Mouse (Mus musculus): ENCODE results near the gene Mn1. TPM values are rescaled to one million over a fixed set of nuclear protein-coding genes. Genes with fewer than 3 reads are reported as not detected.

Mn1 gene
- total and polyA plus RNA-seq, 3 experiments, result 5.5 to 23.9 (median 18.7) TPM

DNA sequence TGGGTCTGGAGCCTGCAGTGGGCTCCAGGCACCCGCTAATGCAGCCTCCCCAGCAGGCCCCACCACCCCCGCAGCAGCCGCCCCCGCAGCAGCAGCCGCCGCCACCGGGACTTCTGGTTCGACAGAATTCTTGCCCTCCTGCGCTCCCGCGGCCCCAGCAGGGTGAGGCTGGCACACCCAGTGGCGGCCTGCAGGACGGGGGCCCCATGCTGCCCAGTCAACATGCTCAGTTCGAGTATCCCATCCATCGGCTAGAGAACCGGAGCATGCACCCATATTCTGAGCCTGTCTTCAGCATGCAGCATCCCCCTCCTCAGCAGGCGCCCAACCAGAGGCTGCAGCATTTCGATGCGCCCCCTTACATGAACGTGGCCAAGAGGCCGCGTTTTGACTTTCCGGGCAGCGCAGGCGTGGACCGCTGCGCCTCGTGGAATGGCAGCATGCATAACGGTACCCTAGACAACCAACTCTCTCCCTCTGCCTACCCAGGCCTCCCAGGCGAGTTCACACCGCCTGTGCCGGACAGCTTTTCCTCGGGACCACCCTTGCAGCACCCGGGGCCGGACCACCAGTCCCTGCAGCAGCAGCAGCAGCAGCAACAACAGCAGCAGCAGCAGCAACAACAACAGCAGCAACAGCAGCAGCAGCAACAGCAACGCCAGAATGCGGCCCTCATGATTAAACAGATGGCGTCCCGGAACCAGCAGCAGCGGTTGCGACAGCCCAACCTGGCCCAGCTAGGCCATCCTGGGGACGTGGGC lies 2.1 kb downstream of the Mn1 start:
- no peak for DNase-seq
- intact Hi-C loops (cut with DNase I), result loop anchor here (5.0 to 10.0 kb wide), 2 partner anchors 383 to 476 kb away; no protein-coding TSS in a partner anchor
- Histone ChIP-seq H3K9ac (ENCODE audit: low read depth, low read length) (peak overlapping the region; percentile 35; the same call in 1 of the 2 replicates), H3K27ac (no peak overlapping the region), H3K27me3 (ENCODE audit: control insufficient read depth, insufficient read depth, low read length) (no peaks in the 10 kb centered on the region), H3K79me2 (replicated peaks; ENCODE audit: control insufficient read depth, insufficient read depth, low read length) (peaks cover 21% of the 10 kb centered on the region), H3K36me3 (ENCODE audit: control insufficient read depth, insufficient read depth, low read length) (peaks cover 14% of the 10 kb centered on the region), H3K4me1 (ENCODE audit: control insufficient read depth, insufficient read depth, low read length) (peaks cover 4% of the 10 kb centered on the region), H3K4me3 (no peak overlapping the region)
- TF ChIP-seq POLR2A (IDR thresholded peaks at IDR 0.05; ENCODE audit: insufficient read depth, low read depth, low read length) (no peak), EP300 (IDR thresholded peaks at IDR 0.05; ENCODE audit: insufficient read depth, low read depth, low read length) (no peak), CTCF (IDR thresholded peaks at IDR 0.05) (no peak)
- 62% methylated on average over 42 of the region's 42 CpGs for WGBS

DNA sequence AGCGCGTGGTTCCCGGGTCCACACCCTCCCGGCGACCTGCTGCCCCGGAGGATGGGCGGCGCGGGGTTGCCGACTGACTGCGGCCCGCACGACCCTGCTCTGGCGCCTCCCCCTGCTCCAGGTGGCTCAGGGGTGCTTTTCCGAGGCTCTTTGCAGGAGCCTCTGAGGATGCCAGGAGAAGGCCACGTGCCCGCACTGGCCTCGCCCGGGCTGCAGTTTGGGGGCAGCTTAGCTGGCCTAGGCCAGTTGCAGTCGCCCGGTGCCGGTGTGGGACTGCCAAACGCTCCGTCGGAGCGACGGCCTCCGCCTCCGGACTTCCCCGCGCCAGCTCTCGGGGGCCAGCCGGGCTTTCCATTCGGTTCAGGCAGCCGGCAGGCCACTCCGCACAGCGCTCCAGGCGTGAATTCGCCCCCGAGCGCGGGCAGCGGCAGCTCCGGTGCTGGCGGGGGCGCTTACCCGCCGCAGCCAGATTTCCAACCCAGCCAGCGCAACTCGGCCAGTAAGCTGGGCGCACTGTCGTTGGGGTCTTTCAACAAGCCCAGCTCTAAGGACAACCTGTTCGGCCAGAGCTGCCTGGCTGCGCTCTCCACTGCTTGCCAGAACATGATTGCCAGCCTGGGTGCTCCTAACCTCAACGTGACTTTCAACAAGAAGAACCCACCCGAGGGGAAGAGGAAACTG lies 3.0 kb downstream of the Mn1 start:
- H3K4me3 ChIP-seq, result peak overlapping the region; percentile 14; the same call in 1 of the 2 replicates
- WGBS, result 40% methylated on average over 56 of the region's 56 CpGs

GRCm38 (mm10) chr5:111420896-111421295 lies 3.7 kb downstream of the Mn1 start:
- no peak overlapping the region for H3K9ac ChIP-seq (ENCODE audit: low read depth, low read length)
- no peaks in the 10 kb centered on the region for H3K27me3 ChIP-seq (ENCODE audit: control insufficient read depth, insufficient read depth, low read length)
- DNase-seq, result no peak
- peaks cover 21% of the 10 kb centered on the region for H3K79me2 ChIP-seq (replicated peaks; ENCODE audit: control insufficient read depth, insufficient read depth, low read length)
- intact Hi-C loops (cut with DNase I), result no loop called here
- no peak overlapping the region for H3K4me3 ChIP-seq
- peaks cover 8% of the 10 kb centered on the region for H3K4me1 ChIP-seq (ENCODE audit: control insufficient read depth, insufficient read depth, low read length)
- TF ChIP-seq CTCF (IDR thresholded peaks at IDR 0.05), result no peak
- no peak for TF ChIP-seq POLR2A (IDR thresholded peaks at IDR 0.05; ENCODE audit: insufficient read depth, low read depth, low read length)
- TF ChIP-seq EP300 (IDR thresholded peaks at IDR 0.05; ENCODE audit: insufficient read depth, low read depth, low read length), result no peak
- WGBS, result 89% methylated on average over 22 of the region's 22 CpGs
- no peak overlapping the region for H3K27ac ChIP-seq
- H3K36me3 ChIP-seq (ENCODE audit: control insufficient read depth, insufficient read depth, low read length), result peaks cover 15% of the 10 kb centered on the region

More for the DNA sequence above, 3.0 kb downstream of the Mn1 start:
- peaks cover 21% of the 10 kb centered on the region for H3K79me2 ChIP-seq (replicated peaks; ENCODE audit: control insufficient read depth, insufficient read depth, low read length)
- DNase-seq, result no peak
- no peak for TF ChIP-seq EP300 (IDR thresholded peaks at IDR 0.05; ENCODE audit: insufficient read depth, low read depth, low read length)
- no peak for TF ChIP-seq POLR2A (IDR thresholded peaks at IDR 0.05; ENCODE audit: insufficient read depth, low read depth, low read length)
- TF ChIP-seq CTCF (IDR thresholded peaks at IDR 0.05), result no peak
- H3K4me1 ChIP-seq (ENCODE audit: control insufficient read depth, insufficient read depth, low read length), result peaks cover 8% of the 10 kb centered on the region
- H3K9ac ChIP-seq (ENCODE audit: low read depth, low read length), result peak overlapping the region; percentile 40; the same call in 1 of the 2 replicates
- intact Hi-C loops (cut with DNase I), result no loop called here
- H3K36me3 ChIP-seq (ENCODE audit: control insufficient read depth, insufficient read depth, low read length), result peaks cover 15% of the 10 kb centered on the region
- H3K27ac ChIP-seq, result no peak overlapping the region
- H3K27me3 ChIP-seq (ENCODE audit: control insufficient read depth, insufficient read depth, low read length), result no peaks in the 10 kb centered on the region

GRCm38 (mm10) chr5:111421424-111421823 lies 4.3 kb downstream of the Mn1 start:
- Histone ChIP-seq H3K27me3 (ENCODE audit: control insufficient read depth, insufficient read depth, low read length) (no peaks in the 10 kb centered on the region), H3K9ac (ENCODE audit: low read depth, low read length) (no peak overlapping the region), H3K79me2 (replicated peaks; ENCODE audit: control insufficient read depth, insufficient read depth, low read length) (peaks cover 21% of the 10 kb centered on the region), H3K27ac (no peak overlapping the region), H3K4me3 (no peak overlapping the region), H3K36me3 (ENCODE audit: control insufficient read depth, insufficient read depth, low read length) (peaks cover 15% of the 10 kb centered on the region), H3K4me1 (ENCODE audit: control insufficient read depth, insufficient read depth, low read length) (peaks cover 8% of the 10 kb centered on the region)
- no peak for TF ChIP-seq POLR2A (IDR thresholded peaks at IDR 0.05; ENCODE audit: insufficient read depth, low read depth, low read length)
- TF ChIP-seq CTCF (IDR thresholded peaks at IDR 0.05), result no peak
- TF ChIP-seq EP300 (IDR thresholded peaks at IDR 0.05; ENCODE audit: insufficient read depth, low read depth, low read length), result no peak
- intact Hi-C loops (cut with DNase I), result no loop called here
- DNase-seq, result no peak
- WGBS, result 85% methylated on average over 15 of the region's 15 CpGs

DNA sequence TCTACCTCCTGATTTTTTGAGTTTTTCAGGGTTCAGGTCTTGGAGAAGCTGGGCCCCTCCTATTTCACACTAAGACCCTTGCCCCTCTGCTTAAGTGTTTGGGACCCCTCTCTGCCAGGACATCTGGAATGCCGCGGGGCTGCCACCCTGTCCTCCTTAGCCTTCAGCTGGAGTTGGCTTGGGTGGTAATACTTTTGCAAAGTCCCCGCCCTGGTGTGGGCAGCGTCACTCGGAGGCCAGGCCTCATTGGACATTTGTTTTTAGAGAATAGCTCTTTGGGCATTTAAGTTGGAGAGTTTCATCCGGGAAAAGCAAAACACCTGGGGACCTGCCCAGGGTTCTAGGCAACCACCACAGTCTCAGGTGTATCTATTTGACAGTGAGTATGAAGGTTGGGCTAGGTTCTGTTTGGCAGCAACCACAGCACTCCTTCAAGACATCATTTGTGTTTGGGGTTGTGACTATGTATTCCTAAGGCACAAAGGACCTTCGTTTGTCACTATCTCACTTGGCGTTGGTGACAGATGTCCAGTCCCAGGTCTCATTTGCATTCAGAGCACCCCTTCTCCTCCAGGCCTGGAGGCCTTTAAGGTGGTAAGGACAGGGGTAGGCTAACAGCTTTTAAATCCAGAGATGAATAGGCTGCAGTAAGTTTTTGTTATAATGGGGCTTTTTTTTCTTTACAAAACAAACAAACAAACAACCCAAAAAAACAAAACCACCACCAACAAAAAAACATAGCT lies 5.1 kb downstream of the Mn1 start:
- Histone ChIP-seq H3K4me1 (ENCODE audit: control insufficient read depth, insufficient read depth, low read length) (peaks cover 8% of the 10 kb centered on the region), H3K4me3 (no peak overlapping the region; the same call in 1 of the 2 replicates), H3K27ac (no peak overlapping the region), H3K36me3 (ENCODE audit: control insufficient read depth, insufficient read depth, low read length) (peaks cover 15% of the 10 kb centered on the region), H3K9ac (ENCODE audit: low read depth, low read length) (no peak overlapping the region), H3K79me2 (replicated peaks; ENCODE audit: control insufficient read depth, insufficient read depth, low read length) (peaks cover 21% of the 10 kb centered on the region), H3K27me3 (ENCODE audit: control insufficient read depth, insufficient read depth, low read length) (no peaks in the 10 kb centered on the region)
- no peak for TF ChIP-seq POLR2A (IDR thresholded peaks at IDR 0.05; ENCODE audit: insufficient read depth, low read depth, low read length)
- no peak for TF ChIP-seq CTCF (IDR thresholded peaks at IDR 0.05)
- TF ChIP-seq EP300 (IDR thresholded peaks at IDR 0.05; ENCODE audit: insufficient read depth, low read depth, low read length), result no peak
- DNase-seq, result no peak
- intact Hi-C loops (cut with DNase I), result no loop called here
- 51% methylated on average over 8 of the region's 8 CpGs for WGBS

Measured in heart, adult 2 months (tissue).